Mouse (Mus musculus): ENCODE results near the gene Ccin.
A peak's percentile ranks its signal among the peaks of the same experiment; 100 is the strongest.

The Ccin gene

DNA sequence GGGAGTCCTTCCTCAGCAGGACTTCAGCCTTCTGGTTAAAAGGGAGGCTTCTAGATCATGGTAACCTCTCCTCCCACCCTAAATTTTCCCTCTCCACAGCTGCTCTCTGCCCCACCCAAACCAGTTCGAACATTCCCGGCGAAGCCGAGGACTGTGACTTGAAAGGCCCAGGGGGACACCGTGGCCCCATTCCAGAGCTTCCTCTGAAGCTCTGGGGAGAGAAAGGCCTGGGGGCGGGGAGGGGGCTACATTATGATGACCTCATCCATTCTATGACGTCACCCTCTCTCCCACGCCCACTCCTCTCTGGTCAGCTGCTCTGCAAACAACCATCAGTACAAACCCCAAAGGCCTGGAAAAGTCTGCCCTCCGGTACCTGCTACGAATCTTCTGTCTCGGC, at the start of gene Ccin:
Gene Ccin (plus strand): TSS at position 303 of the 400 bp plus-strand sequence.
- DNase-seq (ENCODE audit: low read depth, low spot score) = no peak

DNA sequence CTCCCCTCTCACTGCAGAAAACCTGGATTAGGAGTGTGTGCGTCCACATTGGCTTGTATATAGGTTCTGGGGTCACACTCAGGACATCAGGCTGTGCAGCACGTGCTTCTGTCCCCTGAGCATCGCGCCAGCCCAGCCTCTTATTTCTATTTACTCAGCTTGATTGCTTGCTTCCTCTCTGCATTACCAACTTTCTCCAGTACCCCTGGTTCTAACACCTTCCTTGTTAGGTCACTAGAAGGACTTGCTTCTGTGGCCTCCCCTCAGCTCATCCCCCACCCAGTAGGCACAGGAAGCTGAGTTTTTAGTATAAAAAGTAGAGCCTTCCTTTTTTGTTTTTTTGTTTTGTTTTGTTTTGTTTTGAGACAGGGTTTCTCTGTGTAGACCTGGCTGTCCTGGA, 47.1 kb upstream of the Ccin start:
- DNase-seq (ENCODE audit: low read depth, low spot score) = no peak

DNA sequence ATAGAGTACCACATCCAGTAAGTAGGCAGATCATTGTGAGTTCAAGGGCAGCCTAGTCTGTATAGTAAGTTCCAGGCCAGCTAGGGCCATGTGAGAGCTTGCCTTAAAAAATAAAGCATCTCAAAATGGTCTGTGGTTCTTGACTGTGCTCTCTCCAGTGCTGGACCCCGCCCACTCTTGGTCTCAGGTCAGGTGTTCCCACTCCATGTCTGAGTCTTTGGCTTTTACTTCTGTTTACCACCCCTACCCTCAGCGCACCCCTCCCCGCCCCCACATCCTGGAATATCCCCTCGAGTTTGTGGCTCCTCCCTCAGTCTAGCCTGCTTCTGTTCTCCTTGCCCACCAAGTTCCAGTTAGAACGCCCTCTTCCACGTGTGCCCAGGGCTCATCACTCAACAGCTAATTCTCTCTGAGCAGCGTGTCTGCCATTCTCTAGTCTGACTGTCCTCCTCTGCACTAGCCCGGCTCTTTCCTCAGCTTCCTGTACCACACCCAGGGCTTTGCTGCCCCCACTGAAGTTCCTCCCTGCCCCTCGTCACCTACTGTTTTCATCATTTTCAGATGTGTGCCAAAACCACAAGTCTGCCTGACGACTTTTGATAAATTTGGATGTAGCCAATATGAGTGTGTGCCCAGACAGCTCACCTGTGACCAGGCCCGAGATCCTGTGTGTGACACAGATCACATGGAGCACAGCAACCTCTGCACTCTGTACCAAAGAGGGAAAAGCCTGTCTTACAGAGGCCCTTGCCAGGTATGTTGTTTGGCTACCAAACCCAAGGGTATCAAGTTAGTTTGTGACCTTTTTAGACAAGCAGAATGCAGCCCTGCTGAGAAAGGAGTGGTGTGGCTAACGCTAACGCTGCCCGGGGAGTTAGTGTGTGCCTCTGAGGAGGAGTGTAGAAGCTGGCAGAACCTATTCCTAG, 46.3 kb upstream of the Ccin start:
- no peak for DNase-seq (ENCODE audit: low read depth, low spot score)

DNA sequence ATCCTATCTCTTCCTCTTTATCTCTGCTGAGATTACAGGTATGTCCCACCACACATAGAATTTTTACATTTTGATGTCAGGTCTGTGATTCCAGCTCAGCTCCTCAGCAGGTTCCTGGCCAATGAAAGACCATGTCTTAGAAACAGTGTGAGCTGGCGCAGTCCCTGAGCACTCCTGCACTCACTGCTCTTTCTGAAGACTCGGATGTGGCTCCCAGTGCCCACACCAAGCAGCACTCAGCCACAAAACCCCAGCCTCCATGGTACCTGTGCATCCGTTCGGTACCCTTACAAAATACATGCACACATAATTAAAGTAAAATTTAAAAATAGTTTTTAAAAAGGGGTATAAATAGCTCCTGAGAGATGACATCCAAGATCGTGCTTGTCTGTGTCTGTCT, 42.0 kb upstream of the Ccin start:
- DNase-seq (ENCODE audit: low read depth, low spot score) = no peak

DNA sequence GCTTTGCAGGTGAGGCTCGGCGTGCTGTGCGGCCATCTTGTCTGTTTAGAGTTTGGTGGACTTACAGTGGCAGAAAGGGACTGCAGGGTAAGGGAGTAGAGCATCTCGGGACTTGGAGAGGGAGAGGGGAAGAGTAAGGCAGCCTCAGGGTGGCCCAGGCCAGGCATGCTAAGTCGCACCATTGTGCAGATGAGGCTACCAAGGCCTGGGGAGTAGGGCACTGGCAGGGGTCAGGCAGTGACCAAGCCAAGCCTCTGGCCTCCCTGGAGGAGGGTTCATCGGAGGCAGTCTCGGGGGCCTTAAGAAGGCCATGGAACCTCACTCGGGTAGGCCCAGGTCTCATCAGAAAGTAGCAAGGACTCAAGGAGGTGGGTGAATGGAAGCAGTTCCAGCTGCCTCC, 40.9 kb upstream of the Ccin start:
- no peak for DNase-seq (ENCODE audit: low read depth, low spot score)

DNA sequence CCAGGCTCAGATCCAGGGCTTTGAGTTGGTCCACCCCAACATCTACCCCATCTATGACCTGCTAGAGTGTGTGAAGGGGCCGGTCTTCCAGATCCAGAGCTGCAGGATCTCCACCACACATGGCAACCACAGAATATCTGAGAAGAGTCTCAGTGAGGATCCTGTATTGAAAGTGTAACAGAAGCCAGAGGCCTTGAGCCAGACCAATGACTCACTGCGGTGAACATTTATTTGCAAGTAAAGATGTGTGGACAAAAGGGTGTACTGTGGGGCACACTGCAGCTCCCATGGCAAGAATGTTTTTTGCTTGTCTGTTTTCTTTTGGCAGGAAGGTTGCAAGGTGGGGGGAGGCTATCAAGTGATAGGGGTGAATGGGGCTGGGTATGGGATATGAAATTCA, 35.7 kb upstream of the Ccin start:
- DNase-seq (ENCODE audit: low read depth, low spot score) = no peak

DNA sequence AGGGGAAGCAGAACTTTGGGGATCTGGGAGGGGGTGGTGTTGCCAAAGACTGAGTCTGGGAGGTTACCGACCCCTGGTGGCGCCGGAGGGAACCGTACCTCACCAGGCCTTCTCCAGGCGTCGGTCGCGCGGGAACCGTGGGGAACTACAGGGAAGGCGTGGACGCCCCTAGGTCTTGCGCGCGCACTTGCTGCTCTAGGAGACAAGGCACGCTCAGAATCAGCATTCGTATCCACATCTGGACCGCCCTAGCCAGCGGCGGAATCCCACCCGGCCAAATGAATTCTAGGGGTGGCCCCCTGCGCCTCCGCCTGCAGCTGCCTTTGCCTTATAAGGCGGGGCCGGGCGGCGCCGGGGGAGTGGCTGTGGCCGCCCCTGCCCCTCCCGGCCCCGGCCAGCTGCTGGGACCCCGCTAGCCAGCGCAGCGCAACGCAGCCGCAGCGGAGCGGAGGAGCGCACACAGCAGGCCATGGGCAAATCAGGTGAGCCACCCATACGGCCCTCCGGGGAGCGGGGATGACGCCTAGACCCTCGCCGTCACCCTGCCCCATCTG, 25.9 kb upstream of the Ccin start, which contains the start of gene Glipr2:
Gene Glipr2 (plus strand): TSS at position 110 of the 554 bp plus-strand sequence.
- DNase-seq (ENCODE audit: low read depth, low spot score) = peak; percentile 53

DNA sequence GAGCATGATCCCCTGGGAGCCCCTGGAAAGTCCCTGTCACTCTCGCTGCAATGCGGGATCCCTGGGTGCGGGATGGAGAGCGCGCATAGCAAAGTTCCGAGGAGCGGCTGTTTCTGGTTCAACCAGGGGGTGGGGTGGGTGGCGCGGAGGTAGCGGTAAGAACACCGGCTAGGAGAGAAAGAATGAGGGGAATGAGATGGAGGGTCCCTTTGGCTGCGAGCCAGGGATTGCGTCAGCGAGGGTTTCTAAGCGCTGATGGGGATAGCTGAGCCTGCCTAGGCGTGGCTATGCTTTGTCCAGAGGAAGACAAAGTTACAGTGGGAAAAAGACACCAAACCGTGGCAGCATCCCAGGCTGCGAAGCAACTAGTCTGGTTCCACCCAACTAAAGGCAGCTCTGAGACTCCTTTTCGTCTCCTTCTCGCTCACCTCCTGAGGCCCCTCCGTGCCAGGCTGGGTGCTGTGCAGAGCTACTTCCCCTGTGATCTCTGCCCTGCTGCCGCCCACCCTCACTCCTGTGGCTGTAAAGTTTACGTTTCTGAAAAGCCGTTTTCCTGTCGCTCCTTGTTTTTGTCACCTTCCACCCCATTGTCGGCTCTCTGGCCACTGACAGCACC, 25.3 kb upstream of the Ccin start:
- DNase-seq (ENCODE audit: low read depth, low spot score) = peak; percentile 11

DNA sequence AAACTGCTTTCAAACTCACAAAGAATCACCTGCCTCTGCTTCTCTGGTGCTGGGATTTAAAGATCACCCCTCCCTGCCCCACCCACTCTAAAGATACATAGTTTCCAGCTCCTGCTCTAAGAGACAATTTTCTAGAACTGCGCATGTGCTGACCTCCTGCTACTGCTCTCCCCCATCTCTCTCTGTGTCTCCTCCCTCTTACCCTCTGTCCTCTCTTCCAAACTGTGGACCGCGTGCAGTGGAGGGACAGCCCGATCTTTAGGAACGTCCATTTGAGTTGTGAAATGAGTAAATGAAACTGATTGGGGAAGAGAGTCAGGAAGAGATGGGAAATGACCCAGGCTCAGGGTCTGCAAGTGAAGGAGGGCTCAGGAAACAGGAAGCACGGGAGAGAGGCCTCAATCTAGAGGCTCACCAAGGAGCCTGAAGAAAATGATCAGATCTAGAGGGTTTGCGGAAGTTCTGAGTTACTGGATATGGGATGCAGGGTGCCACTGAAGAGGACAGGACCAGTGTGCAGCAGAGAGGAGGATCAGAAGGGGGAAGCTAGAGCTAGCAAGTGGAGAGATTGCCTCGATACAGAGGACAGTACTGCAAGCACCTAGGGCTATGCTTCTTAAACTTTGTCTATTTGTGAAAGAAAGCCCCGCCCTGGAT, 23.6 kb upstream of the Ccin start:
- no peak for DNase-seq (ENCODE audit: low read depth, low spot score)

DNA sequence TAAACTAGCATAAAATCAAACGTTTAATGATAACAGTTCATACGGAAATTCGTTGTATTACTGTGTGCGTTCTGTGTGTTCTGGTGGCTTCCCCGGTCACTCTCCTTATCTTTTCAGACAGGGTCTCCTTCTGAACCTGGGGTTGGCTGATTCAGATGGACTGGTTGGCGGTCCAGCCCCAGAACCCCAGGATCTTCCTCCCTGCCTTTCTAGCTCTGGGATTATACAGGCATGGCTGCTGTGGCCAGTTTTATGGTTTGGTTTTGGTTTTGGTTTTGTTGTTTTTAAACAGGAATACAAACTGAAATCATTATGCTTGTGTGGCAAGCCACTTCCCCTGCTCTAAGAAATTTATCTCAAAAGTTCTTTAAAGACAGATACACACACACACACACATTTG, 23.1 kb upstream of the Ccin start:
- DNase-seq (ENCODE audit: low read depth, low spot score) = no peak

DNA sequence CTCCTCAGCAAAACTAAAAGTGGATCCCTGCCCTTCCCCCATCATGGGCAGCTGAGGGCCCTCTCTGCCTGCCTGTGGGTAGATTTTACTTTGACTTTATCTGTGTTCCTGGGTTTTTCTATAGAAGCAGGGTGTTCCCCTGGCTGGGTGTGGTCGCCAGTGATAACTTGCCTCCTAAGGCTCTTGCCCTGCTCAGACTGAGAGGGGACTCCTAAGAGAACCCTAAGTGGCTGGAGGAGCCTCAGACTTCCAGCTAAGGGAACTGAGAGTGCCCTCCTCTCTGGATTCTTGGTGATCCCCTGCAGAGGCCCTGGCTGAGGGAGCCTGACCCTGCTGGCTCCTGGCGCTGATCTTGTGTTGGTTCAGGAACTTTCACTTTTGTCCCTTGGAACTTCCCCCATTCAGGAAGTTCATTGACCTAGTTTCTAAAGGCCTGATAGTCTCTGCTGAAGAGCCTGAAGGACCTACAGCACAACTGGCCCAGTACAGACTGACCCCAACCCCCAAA, 18.9 kb upstream of the Ccin start:
- DNase-seq (ENCODE audit: low read depth, low spot score) = no peak

DNA sequence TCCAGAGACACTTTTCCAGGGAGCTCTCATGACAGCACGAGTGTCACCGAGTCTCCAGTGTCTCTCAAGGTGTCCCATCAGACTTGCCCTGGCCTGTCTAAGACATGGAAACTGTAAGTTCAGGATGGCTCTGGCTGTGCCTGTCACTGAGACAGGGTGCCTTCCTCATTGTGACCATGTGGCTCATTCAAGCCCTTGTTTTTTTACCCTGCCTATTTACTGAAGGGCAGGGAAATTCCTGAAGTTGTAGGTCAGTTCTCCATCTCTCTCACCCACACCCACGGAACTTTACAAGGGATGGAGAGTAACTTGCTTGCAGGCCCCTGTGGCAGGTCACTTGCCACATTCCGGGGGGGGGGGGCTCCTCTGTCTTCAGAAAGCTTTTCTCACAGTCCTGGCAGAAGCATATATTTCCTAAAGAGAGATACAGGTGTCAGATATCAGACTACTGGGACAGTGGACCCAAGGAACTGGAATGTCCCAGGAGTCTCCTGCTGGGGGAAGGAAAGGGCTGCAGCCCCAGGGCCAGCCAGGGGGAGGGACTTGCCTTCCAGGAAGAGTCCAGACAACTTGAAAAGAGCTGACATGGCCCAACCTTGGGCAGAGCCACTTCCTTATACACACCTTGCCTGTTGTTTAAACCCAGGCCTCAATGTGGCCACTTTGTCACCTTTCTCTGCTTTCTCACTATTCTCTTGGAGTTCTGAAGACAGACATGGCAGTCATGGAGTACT, 18.2 kb upstream of the Ccin start:
- no peak for DNase-seq (ENCODE audit: low read depth, low spot score)

DNA sequence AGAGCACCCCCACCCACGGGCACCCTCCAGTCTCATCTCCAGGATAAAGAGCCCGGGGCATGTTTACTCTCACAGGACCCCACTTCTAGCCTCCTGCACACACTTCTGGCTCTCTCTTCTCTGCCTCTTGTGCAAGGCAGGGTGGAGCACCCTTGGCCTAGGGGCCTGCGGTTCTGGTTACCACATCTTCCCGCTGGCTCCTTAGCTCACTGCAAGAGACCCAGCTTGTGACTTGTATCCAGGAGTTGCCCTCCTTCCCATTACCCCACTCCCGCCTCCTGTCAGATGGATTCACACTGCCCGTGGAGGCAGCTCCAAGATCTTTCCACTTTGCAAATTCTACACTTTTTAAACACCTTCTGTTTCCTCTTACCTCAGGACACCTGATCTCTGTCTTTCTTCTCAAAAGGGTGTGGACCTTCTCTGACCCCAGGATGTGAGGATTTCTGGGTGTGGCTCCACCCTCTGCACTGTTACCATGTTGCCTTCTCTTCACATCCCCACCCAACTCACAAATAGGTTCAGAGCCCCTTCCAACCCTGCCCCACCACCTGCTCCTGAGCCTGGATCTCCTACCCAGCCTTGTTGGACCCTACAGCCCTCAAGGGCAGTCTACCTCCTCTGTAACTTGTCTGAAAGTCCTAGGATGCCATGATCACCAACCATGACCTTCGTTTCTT, 17.3 kb upstream of the Ccin start:
- DNase-seq (ENCODE audit: low read depth, low spot score) = no peak

DNA sequence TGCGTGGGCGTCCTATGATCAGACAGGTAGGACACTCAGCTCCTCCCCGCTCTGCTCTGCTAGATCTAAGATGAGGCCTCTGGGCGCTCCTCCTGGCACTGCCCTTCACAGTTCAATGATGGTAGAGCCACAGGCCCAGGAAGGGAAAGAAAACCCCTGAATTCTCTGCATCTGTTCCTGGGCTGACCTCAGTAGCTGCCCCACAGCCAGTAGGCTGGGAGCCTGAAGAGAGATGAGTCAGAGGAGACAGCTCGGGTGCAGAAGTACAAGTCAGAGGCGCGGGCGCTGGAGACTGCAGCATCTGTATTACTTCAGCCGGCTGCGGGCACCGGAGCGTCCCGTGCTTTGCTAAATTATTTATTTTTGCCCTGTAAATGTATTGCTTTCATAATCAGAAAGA, 14.6 kb upstream of the Ccin start:
- DNase-seq (ENCODE audit: low read depth, low spot score) = no peak

DNA sequence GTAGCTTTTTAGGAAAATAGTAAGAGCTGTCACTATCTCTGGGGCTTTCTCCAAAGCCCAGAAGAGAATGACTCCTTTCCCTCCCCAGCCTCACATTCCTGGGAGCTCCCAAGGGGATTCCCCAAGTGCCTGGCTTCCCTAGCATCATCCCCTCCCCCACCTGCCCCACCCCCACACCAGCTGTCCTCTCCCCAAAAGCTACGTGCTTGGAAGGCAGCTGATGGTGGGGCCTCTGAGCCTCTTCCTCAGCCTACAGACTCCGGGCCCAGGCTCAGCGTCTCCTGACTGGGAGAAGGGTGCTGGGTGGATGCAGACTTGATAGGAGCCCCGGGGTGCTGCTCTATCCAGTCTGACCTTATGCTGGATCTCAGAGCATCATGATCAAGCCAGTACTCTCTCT, 13.9 kb upstream of the Ccin start:
- DNase-seq (ENCODE audit: low read depth, low spot score) = no peak

DNA sequence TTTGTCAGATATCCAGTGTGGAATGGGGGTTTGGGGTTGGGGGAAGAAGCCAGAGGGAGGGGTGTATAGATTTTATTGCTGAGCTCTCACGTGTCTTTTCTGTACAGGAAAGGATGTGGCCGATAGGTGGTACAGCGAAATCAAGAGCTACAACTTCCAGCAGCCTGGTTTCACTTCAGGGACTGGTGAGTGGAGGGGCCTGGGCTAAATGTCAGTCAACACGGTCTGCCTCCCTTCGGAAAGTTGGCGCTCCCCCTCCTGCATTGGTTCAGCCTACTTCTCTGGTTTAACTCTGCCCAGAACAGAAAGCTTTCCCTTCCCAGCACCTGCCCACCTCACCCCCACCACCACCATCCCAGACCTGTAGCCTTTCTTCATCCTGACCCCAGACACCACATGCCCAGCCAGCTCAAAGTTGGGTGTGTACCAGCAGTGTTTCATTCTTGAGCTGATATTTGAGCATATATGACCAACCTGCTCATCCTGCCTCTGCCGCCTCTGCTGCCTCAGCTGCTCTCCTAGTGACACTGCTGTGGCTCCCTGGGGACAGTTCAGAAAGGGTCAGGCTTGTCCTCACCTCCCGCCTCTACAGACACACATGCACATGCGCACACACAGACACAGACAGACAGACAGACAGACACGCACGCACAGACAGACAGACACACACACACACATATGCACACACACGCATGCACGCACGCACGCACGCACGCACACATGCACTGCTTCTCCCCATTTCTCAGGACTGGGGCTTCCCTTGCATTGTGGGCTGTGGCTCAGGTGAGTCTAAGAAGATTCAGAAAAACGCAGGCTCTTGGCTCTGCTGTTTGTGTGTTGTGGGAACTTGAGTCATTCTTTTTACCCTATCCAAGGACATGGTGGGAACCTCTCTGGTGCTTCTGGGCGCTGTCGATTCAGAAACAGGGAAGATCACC, 12.6 kb upstream of the Ccin start:
- no peak for DNase-seq (ENCODE audit: low read depth, low spot score)

DNA sequence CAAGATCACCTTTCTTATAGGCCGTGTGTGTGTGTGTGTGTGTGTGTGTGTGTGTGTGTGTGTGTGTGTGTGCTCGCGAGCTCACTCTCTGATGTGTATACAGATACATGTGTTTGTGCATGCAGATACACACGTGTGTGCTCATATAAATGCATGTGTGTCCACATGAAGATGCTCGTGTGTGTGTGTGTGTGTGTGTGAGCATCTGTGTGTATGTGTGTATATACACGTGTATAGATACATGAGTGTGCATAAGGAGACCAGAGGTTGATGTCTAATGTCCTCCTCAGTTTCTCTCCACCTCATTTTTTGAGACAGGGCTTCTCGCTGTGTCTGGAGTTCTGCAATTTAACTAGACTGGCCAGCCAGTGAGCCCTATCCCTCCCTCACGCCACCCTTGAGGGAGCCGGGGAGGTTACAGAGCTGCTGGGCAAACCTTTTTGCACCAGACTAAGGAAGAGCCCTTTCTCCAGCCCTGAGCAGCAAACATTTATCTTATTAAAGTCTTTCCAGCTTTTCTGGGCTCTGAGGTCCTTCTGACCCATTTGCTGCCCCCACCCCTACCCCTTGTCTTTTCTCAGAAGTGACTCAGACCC, 11.6 kb upstream of the Ccin start:
- no peak for DNase-seq (ENCODE audit: low read depth, low spot score)

DNA sequence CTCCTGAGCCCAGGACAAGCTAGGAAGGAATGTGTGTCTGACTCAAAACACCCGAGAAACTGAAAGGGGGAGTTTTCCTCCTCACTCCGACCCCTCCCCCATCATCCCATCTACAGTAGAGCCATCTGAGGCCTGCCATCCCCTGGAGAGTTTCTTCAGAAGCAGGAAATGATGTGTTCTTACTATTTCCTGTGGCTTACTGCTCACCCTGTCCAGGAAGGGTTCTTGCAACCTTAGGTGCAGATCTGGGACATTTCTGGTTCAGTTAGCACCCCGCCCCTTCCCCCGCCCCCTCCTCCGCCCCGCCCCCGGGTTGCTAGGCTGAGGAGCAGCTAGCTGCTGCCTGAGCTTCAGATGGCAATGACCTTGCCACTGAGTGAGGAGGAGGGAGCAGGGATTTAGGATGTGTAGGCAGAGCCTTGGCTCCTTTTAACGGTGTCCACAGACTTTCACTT, 11.1 kb upstream of the Ccin start:
- no peak for DNase-seq (ENCODE audit: low read depth, low spot score)

DNA sequence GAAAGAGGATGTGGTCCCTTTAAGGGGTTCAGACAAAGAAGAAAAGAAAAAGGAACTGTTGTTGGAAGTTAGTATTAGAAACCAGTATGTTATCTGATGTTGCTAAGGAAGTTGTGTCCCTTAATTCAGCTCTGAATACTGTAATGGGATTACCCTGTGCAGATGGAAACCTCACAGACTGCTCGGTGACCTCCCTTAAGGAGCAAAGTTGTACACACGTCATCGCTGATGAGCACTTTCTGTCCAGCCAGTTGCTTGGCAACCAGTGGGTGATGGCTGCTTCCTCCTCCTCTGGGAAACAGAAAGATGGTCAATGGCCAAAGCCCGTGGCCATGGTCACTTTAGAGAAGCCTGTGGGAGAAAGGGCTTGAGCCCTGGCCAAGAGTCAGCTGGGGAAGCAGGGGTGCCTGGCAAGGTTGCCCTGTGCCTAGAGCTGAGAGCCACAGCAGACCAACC, 9.7 kb upstream of the Ccin start:
- DNase-seq (ENCODE audit: low read depth, low spot score) = no peak
